Mouse (Mus musculus) forebrain, embryonic 11.5 days (tissue): ENCODE results near the gene Exosc5. TPM values are rescaled to one million over a fixed set of nuclear protein-coding genes. Genes with fewer than 3 reads are reported as not detected.

ENCODE experiments used
- ATAC-seq: fragments of 200-750 bp; cut with Nextera tagmentation; replicated peaks from 2 replicates; pipeline ENCODE4 v1.8.0; 2017; ENCODE audit warnings: moderate TSS enrichment; ENCODE audit not compliant: low FRiP score
- DNase-seq: peaks from one replicate; pipeline ENCODE4 v3.0.0-alpha.2; 2017; ENCODE audit warnings: low spot score
- H3K27ac ChIP-seq: fragments of 300-500 bp; sonication (generic); 2 replicates; pipeline ENCODE4 v1.5.1; 2014; ENCODE audit warnings: low read depth, low read length
- H3K27me3 ChIP-seq: fragments of 300-500 bp; sonication (generic); 2 replicates; pipeline ENCODE4 v1.6.1; 2014; ENCODE audit warnings: mild to moderate bottlenecking, low read length, mixed read lengths; ENCODE audit not compliant: control insufficient read depth, insufficient read depth
- H3K36me3 ChIP-seq: fragments of 300-500 bp; sonication (generic); 2 replicates; pipeline ENCODE4 v1.6.1; 2014; ENCODE audit warnings: mild to moderate bottlenecking, low read length, moderate library complexity, mixed read lengths; ENCODE audit not compliant: control insufficient read depth, insufficient read depth
- H3K4me1 ChIP-seq: fragments of 300-500 bp; sonication (generic); replicated peaks from 2 replicates; pipeline ENCODE4 v1.6.1; 2014; ENCODE audit warnings: low read length, mixed read lengths; ENCODE audit not compliant: control insufficient read depth, insufficient read depth
- H3K4me2 ChIP-seq: fragments of 300-500 bp; sonication (generic); 2 replicates; pipeline ENCODE4 v1.6.1; 2014; ENCODE audit warnings: low read depth, mild to moderate bottlenecking, low read length, moderate library complexity, mixed read lengths; ENCODE audit not compliant: severe bottlenecking
- H3K4me3 ChIP-seq: fragments of 300-500 bp; sonication (generic); 2 replicates; pipeline ENCODE4 v1.5.1; 2014; ENCODE audit warnings: low read depth, low read length
- H3K9ac ChIP-seq: fragments of 300-500 bp; sonication (generic); 2 replicates; pipeline ENCODE4 v1.6.1; 2014; ENCODE audit warnings: low read length
- H3K9me3 ChIP-seq: fragments of 300-500 bp; sonication (generic); 2 replicates; pipeline ENCODE4 v1.6.1; 2016; ENCODE audit warnings: low read length, mixed read lengths; ENCODE audit not compliant: control insufficient read depth
- WGBS: fragments of 180-500 bp; shearing (Covaris S2); extraction: QIAGEN DNeasy Blood & Tissue Kit; methylation state at CpG from one replicate; pipeline ENCODE4 v1.1.7; 2014; 5-methylcytosine and 5-hydroxymethylcytosine counted together
- polyA plus RNA-seq: library from polyadenylated mRNA; unstranded; fragments of >200 nt; fragmentation: Nextera tagmentation; extraction: Ambion mirVana; gene quantifications from 2 replicates; pipeline ENCODE4 v1.2.1, GENCODE M21; 2014

Gene Exosc5
- polyA plus RNA-seq, 1 experiment from 2014 or later: 52.2 TPM

- Histone ChIP-seq H3K36me3 (no peaks in the 10 kb centered on the region), H3K4me1 (peaks cover 7% of the 10 kb centered on the region; the same call in 1 of the 2 replicates), H3K27me3 (0 out of 2 replicates have a peak, but pooled peaks cover 3% of the 10 kb centered on the region), H3K9ac (peak overlapping the region; percentile 30), H3K4me2 (peak overlapping the region; percentile 57), H3K27ac (no peak overlapping the region), H3K4me3 (peak overlapping the region; percentile 24), H3K9me3 (no peaks in the 10 kb centered on the region)
- peak; percentile 73 for DNase-seq
- peak; percentile 57 for ATAC-seq
- 19% methylated on average over 38 of the region's 38 CpGs for WGBS
Measured at GRCm38 (mm10) chr7:25627431-25628322, 31.3 kb upstream of the Exosc5 start.

- 63% methylated on average over 8 of the region's 8 CpGs for WGBS
- Histone ChIP-seq H3K36me3 (no peaks in the 10 kb centered on the region), H3K4me2 (no peak overlapping the region), H3K9me3 (no peaks in the 10 kb centered on the region), H3K27ac (no peak overlapping the region), H3K4me3 (no peak overlapping the region), H3K4me1 (peaks cover 7% of the 10 kb centered on the region; the same call in 1 of the 2 replicates), H3K9ac (no peak overlapping the region), H3K27me3 (0 out of 2 replicates have a peak, but pooled peaks cover 3% of the 10 kb centered on the region)
- ATAC-seq (no peak), DNase-seq (no peak)
Measured at GRCm38 (mm10) chr7:25628323-25628620, 30.7 kb upstream of the Exosc5 start.

GRCm38 (mm10) chr7:25632679-25633078 is 26.3 kb upstream of the Exosc5 start:
- Histone ChIP-seq H3K27ac (no peak overlapping the region), H3K4me2 (no peak overlapping the region), H3K27me3 (no peaks in the 10 kb centered on the region), H3K36me3 (no peaks in the 10 kb centered on the region), H3K9me3 (no peaks in the 10 kb centered on the region), H3K4me3 (no peak overlapping the region), H3K9ac (no peak overlapping the region), H3K4me1 (no peaks in the 10 kb centered on the region)
- no peak for ATAC-seq
- WGBS: 94% methylated on average over 5 of the region's 5 CpGs
- no peak for DNase-seq

- no peaks in the 10 kb centered on the region for H3K36me3 ChIP-seq
Measured at GRCm38 (mm10) chr7:25636373-25636772, 22.6 kb upstream of the Exosc5 start.

GRCm38 (mm10) chr7:25637099-25637498 is 21.9 kb upstream of the Exosc5 start:
- Histone ChIP-seq H3K4me3 (no peak overlapping the region), H3K27ac (no peak overlapping the region), H3K4me1 (no peaks in the 10 kb centered on the region), H3K4me2 (no peak overlapping the region), H3K36me3 (no peaks in the 10 kb centered on the region), H3K27me3 (no peaks in the 10 kb centered on the region), H3K9me3 (no peaks in the 10 kb centered on the region), H3K9ac (no peak overlapping the region)
- DNase-seq: no peak
- 86% methylated on average over 5 of the region's 5 CpGs for WGBS
- no peak for ATAC-seq

More at GRCm38 (mm10) chr7:25636373-25636772, 22.6 kb upstream of the Exosc5 start:
- ATAC-seq: no peak
- Histone ChIP-seq H3K4me3 (no peak overlapping the region), H3K4me2 (no peak overlapping the region), H3K27me3 (no peaks in the 10 kb centered on the region), H3K4me1 (no peaks in the 10 kb centered on the region), H3K27ac (no peak overlapping the region), H3K9ac (no peak overlapping the region), H3K9me3 (no peaks in the 10 kb centered on the region)
- no peak for DNase-seq
- WGBS: 76% methylated on average over 3 of the region's 3 CpGs

GRCm38 (mm10) chr7:25639754-25640153 is 19.2 kb upstream of the Exosc5 start:
- Histone ChIP-seq H3K9ac (no peak overlapping the region), H3K27ac (no peak overlapping the region), H3K4me2 (no peak overlapping the region), H3K4me1 (no peaks in the 10 kb centered on the region), H3K9me3 (no peaks in the 10 kb centered on the region), H3K4me3 (no peak overlapping the region), H3K36me3 (no peaks in the 10 kb centered on the region), H3K27me3 (no peaks in the 10 kb centered on the region)
- DNase-seq (no peak), ATAC-seq (no peak)
- 90% methylated on average over 4 of the region's 4 CpGs for WGBS

GRCm38 (mm10) chr7:25644136-25644535 is 14.8 kb upstream of the Exosc5 start:
- no peak overlapping the region for H3K4me2 ChIP-seq
- no peaks in the 10 kb centered on the region for H3K27me3 ChIP-seq
- DNase-seq (no peak), ATAC-seq (no peak)
- no peaks in the 10 kb centered on the region for H3K4me1 ChIP-seq
- H3K9me3 ChIP-seq: no peaks in the 10 kb centered on the region
- WGBS: 85% methylated on average over 10 of the region's 10 CpGs
- no peak overlapping the region for H3K27ac ChIP-seq
- H3K4me3 ChIP-seq: no peak overlapping the region
- H3K36me3 ChIP-seq: no peaks in the 10 kb centered on the region
- H3K9ac ChIP-seq: no peak overlapping the region

GRCm38 (mm10) chr7:25644631-25645030 is 14.3 kb upstream of the Exosc5 start:
- H3K4me3 ChIP-seq: no peak overlapping the region
- ATAC-seq: no peak
- H3K27ac ChIP-seq: no peak overlapping the region
- 73% methylated on average over 4 of the region's 4 CpGs for WGBS
- DNase-seq: no peak
- no peak overlapping the region for H3K4me2 ChIP-seq
- no peaks in the 10 kb centered on the region for H3K27me3 ChIP-seq
- H3K4me1 ChIP-seq: no peaks in the 10 kb centered on the region
- H3K9me3 ChIP-seq: no peaks in the 10 kb centered on the region
- no peaks in the 10 kb centered on the region for H3K36me3 ChIP-seq
- H3K9ac ChIP-seq: no peak overlapping the region

- WGBS: 37% methylated on average over 14 of the region's 14 CpGs
- no peak for ATAC-seq
- H3K9ac ChIP-seq: no peak overlapping the region
- no peak overlapping the region for H3K27ac ChIP-seq
- no peaks in the 10 kb centered on the region for H3K36me3 ChIP-seq
- H3K9me3 ChIP-seq: no peaks in the 10 kb centered on the region
- no peak overlapping the region for H3K4me2 ChIP-seq
- H3K4me1 ChIP-seq: no peaks in the 10 kb centered on the region
- H3K4me3 ChIP-seq: no peak overlapping the region
- no peak for DNase-seq
- H3K27me3 ChIP-seq: no peaks in the 10 kb centered on the region
Measured at GRCm38 (mm10) chr7:25645074-25645473, 13.9 kb upstream of the Exosc5 start.
